Mouse (Mus musculus) cerebellum, adult 9-10 months (tissue): ENCODE data around the gene Ssc5d.
"Not testable (repeated sequence)": the region's sequence is repeated elsewhere in the genome, so short reads cannot be mapped to it uniquely, and the experiment has no call there.

Source experiments
- DNase-seq: peaks from one replicate; pipeline ENCODE4 v3.0.0; 2022

Ssc5d gene

DNA sequence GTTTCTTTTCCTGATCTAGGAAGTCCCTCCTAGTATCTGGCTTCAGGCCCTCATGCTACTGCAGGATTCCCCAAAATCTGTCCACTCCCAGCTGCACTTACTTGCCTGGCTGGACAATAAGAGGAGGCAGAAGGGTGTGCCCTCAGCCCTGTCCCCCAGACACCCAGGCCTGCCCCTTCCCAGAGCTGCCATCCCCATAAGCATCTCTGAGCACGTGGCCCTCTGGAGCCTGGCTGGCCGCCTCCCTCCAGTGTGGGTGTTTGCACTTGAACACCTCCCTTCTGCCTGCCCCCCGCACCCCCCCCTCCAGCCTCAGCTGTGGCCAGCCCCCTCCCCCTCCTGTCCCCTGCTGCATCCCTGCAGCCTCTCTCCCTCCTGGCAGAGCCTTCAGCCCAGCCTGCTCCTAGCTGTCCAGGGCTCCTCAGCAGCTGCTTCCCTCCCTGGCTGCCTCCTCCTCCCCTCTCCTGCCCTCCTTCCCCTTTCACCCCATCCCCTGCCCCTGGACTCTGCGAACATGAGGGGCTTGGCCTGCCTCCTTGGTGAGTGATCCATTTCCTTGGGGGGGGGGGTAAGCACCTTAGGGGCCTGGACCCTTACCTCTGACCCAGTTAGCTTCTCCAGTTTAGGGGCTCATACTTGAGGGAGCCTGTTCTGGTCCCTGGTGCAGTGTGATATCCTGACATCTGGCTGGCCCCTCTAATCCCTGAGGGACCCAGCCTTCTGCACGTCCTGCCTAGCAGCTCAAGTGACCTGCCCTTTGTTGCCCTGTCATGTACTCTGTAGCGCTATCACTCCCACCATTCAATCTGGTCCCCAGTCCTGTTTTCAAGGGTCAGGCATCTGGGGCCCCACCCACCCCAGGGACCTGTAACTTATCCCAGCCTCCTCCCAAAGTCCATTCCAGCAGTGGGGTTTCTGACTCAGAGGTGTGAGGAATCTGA lies at the start of gene Ssc5d:
Gene Ssc5d (plus strand): TSS at position 345 of the 941 bp plus-strand sequence.
- peak; percentile 39 for DNase-seq

DNA sequence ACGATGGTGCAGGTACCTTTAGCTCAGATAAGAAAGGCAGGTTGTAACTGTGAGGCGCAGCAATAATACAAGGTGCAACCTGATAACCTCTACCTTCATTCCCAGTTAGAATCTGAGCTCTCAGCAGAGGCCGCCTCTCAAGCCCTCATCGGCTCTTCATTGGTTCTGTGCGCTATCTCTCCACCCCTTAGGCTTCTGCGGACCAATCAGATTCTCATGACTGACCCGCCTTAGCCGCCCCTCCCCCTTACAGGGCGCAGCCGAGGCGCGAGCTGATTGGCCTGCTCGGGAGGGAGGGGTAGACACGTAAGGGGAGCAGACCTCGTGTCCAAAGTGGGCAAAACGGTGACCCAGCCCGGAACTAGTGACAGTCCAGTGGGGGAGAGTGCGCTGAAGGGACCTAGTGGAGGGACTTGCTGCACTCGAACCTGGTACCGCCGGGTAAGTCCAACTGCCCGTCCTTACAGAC lies 48.8 kb upstream of the Ssc5d start, which contains the start of gene Isoc2a:
Gene Isoc2a (plus strand): TSS at position 401 of the 469 bp plus-strand sequence.
- DNase-seq = peak; percentile 94

DNA sequence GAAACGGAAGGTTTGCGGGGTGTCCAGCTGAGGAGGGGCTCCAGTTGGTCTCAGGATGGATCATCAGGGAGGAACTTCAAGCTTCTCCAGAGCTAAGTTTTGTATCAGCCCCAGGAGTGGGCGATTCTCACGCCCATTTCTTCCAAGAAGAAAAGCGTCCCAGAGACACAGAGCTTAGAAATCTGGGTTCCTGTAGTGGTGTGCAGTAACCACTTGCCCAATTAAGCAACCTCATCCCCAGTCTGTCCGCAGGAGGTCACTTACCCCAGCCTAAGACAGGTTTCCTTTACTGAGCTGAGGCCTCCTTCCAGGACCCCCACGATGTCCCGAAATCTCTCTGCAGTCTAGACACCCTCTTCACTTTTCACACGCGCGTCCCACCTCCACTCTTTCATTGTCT lies 48.4 kb upstream of the Ssc5d start:
- no peak for DNase-seq

DNA sequence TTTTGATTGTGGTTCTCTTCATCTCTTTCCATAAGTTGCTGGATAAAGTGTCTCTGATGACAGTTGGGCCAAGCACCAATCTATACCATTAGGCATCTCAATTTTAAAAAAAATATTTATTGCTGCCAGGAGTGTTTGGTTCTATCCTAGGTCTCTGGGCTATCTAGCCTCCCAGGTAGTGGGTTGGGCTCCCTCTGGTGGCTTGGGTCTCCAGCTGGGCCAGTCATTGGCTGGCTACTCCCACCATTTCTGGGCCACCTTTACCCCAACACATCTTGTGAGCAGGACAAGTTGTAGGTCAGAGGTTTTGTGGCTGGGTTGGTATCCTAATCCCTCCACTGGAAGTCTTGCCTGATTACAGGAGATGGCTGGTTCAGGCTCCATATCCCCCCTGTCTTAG lies 47.4 kb upstream of the Ssc5d start:
- DNase-seq = peak; percentile 33

DNA sequence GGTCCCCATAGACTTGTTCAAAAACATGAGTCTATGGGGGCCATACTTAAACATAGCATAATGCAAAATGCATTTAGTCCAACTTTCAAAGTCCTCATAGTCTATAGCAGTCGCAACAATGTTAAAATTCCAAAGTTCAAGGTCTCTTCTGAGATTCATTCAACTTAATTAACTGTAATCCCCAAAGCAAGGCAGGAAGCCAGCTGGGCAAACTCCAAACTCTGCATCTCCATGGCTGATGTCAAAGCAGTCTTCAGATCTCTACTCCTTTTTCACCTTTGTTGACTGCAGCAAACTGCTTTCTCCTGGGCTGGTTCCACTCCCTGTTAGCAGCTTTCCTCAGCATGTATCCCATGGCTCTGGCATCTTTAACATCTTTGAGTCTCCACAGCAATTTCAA lies 46.5 kb upstream of the Ssc5d start:
- not testable (repeated sequence) for DNase-seq

DNA sequence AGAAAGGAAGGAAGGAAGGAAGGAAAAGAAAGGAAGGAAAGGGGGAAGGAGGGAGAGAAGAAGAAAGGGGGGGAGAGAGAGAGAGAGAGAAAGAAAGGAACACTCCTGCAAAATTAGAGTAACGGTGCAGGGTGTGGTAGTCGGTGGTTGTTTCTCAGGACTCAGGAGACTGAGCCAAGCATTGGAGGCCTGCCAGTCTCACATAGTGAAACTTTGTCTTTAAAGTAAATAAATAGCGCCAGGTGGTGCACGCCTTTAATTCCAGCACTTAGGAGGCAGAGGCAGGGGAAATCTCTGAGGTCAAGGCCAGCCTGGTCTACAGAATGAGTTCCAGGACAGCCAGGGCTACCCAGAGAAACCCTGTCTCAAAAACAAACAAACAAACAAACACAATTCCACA lies 38.9 kb upstream of the Ssc5d start:
- no peak for DNase-seq

DNA sequence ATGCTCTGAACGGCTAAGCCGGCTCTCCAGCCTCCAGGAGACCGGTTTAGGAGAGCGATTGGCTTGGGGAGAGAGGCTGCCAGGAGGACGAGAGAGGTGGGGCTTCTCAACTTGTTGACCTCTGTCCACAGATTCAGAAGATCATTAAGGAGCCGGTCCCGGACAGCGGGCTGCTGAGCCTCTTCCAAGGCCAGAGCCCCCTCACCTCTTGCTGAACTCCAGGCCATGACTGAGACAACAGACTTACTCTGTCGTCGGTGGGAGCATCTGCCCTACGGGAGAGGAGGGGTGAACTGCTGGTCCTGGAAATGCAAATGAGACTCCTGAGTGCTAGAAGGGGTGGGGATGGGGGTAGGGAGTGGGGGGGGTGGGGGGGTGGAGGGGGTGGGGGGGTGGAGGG lies 30.4 kb upstream of the Ssc5d start:
- no peak for DNase-seq

DNA sequence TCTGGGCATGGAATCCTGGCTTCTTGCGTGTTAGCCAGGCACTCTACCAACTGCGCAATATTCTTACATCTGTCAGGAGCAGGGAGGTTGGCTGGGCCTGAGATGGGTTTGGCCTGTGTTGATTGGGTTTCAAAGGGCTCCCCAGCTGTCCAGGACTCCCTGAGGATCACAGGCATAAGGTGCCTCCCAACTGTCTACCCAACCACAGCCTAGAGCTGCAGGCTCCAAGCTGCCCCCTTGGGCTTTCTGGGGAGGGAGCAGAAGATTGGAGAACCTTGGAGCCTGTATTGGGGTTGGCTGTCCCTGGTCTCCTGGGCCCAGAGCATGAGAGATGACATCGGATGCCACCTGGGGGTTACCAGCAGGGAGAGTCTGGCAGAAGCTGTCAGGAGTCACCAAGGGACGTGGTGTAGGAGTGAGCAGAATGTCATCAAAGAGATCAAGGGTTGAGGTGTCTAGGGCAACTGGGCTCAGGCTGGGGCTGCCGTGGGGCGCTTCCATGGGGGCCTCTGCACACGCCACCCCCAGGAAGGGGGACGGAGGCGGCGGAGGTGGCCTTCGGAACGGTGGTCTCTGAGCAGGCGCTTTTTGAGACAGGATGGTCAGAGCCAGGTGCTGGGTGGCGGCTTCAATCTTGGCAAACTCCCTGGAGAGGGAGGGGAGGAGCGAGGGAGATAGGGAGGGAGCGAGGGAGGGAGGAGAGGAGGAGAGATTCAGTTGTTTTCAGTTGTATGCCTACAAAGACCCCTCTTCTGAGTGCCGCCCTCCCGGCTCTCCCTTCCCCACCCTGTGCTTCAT lies 26.5 kb upstream of the Ssc5d start:
- DNase-seq = peak; percentile 42

DNA sequence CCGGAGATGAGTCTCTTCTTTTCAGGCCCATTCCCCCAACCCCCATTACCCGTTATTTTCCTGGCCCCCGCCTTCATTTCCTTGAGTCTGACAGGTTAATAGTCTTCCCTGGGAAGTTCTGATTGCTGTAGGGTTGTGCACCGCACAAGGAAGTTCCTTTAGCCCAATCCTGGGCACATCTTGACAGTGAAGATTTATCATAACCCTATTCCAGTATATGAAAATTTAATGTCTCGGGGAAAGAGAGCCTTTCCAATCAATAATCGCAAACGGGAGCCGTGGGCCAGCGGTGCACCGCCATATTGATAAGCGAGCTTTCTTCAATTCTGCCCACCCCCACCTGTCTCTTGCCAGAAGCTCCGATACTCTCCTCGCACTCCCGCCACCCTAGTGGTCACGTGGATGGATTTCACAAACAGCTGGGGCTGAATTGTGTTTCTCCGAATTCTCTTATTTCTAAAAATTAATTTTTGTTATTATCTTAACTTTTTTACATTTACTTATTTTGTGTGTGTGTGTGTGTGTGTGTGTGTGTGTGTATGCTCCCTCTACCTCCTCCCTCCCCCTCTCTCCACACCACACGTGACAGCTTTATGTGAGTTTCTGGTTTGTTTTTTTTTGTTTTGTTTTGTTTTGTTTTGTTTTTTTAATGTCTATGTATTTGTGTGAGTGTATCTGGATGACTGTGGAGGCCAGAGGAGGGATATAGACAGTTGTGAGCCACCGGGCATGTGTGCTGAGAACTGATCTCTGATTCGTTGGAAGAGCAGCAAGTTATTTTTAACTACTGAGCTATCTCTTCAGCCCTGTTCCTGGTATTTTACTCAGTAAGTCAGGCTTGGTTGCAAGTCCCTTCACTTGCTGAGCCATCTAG lies 25.7 kb upstream of the Ssc5d start:
- DNase-seq = peak; percentile 39

DNA sequence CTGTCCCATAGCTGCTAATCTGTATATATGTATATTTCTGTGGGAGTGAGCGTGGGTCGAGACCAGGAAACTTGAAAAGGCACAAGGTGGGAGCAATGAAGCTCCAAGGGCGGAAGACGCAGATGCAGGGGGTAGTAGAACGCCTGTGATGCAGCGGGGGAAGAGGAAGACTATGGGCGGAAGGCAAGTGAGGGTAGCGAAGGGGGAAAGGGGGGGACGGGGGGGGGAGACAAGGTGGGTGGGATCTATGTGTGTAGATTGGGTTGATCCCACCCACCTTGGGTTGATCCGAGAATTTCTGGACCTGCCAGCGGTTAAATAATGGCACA lies 25.1 kb upstream of the Ssc5d start:
- DNase-seq = no peak

DNA sequence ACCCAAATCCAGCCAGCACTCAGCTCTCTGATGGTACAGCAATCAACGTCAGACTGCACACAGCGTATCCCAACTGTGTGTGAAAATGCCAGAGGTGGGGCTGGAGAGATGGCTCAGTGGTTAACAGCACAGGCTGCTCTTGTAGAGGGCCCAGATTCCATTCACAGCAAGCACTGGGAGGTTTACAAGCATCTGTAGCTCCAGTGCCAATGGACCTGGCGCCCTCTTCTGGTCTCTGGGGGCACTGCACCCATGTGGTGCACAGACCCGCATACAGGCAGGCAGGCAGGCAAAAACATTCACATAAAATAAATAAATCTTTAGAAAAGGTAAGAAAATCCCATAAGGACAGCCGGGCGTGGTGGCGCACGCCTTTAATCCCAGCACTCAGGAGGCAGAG lies 24.4 kb upstream of the Ssc5d start:
- DNase-seq = no peak

DNA sequence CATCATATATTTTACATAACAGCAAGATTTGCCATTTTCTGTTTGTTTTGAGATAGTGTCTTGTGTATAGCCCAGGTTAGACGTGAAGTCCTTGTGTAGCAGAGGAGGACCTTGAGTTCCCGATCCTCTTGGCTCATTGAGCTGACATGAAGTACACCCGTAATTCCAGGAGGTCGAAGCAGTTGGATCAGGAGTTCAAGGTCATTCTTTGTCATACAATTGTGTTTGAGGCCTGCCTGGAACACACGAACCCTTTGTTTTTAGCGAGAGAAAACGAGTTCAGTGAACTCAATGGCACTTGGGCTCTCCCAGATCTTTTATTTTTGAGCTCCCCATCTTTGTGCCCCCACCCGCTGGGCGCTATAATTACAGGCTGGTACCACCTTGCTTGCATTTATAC lies 23.2 kb upstream of the Ssc5d start:
- no peak for DNase-seq

DNA sequence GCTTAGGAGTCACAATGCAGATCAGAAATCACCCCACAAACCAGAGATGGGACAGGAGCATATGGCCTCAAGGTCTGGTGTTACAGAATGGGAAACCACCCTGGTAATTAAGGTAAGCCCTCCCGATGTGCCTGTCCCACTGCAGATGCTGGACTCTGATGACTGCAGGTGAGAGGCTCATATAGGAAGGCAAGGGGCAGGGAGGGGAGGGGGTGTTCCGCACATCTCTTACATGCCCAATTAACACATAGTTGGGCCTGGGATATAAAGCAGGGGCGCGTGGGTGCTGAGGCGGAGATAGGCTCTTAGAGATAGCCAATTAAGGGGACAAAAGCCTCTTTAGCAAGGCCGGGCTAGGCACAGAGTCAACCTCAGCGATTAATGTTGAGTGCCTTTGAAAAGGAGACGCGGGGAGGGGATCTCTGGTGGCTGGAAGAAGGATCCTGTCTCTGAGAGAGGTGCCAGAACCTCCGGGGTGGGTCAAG lies 19.1 kb upstream of the Ssc5d start, which contains the start of gene Gm36210:
Gene Gm36210 (minus strand): TSS at position 51 of the 485 bp plus-strand sequence.
- DNase-seq = no peak

DNA sequence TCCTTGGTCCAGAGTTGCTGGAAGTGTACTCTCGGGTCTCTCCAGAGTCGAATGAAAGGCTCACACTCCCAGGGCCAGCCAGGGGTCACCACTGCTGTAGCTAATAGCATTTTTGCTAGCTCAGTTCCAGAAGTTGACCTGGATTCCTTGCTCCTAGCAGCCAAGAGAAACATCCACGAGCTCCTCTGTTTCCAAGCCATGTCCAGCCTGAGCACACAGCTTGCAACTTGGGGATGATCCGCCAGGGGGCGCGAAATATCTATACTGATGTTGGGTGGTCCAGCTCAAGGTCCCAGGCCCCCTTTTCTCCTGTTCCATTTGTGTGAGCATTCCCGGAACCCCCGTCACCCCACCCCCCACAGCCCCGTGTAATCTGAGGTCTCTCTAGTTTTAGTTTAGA lies 14.0 kb upstream of the Ssc5d start:
- peak; percentile 58 for DNase-seq

DNA sequence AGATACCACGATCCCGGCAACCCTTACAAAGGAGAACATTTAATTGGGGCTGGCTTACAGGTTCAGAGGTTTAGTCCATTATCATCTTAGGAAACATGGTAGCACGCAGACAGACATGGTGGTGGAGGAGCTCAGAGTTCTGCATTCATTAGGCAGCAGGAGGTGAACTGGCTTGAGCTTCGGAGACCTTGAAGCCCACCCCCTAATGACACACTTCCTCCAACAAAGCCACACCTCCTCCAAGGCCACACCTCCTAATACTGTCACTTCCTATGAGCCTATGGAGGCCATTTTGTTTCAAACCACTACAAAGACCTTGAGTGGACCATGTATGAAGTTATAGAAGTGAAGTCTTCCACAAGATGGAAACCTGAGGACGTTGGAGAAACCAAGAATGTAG lies 13.3 kb upstream of the Ssc5d start:
- no peak for DNase-seq

DNA sequence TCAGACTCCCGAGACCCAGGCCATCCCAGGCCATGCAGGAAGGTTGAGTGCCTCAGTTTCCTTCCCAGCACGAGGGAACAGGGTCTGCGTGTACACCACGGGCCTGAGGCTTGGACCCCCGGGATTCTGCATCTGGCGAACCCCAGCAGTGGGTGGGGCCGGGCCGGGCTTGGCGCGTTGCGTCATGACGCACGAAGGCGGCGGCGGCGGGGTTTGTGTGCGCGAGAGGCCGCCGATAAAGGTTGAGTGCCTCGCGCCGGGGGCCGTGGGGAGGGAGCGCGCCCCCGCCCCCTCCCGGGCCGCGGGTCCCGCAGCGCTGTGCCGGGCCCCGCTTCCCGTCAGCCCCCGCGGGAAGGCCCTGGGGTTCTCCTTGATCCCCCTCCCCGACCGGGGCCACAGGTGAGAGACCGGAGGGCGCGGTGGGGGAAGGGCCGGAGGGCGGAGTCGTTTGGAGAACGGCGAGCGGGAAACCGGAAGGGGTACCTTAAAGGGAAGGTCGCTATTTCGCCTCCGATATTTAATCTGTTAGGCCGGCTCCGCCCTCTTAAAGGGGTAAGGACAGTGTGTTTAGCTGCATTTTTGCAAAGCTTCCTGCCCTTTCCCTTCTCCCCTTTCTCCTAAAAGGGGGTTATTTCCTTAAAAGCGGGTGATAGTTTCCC lies 10.4 kb upstream of the Ssc5d start, which contains the start of gene Zfp628:
Gene Zfp628 (plus strand): TSS at position 211 of the 659 bp plus-strand sequence.
- peak; percentile 97 for DNase-seq

DNA sequence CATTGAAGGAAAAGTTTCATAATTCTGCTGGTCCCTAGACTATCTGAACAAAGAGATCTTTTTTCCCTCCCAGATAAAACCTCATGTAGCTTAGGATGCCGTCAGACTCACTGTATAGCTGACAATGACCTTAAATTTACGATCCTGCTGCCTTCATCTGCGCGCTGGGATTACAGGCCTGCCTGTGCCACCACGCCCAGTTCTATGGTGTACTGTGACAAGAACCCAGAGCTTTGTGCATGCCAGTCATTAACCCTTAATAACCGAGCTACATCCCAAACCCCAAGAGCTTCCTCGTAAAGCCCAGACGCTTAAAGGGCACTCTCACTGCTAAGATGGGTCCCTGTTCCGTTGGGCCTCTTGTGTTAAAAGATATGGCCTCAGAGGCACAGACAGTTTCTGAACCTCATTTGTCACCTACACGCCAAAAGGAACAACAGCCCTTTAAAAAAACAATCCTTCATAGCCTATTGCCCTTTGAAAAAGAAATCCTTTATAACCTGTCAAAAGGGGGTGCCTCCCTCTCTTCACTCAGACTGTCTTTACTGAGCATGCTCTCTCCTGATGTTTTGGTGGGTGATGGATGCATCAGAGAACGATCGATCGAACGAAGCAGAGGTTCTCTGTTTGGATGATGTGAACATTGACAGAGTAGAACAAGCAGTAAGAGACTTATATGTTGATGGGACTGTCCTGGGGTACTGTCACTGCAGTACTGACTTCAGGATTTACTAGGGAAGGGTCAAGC lies 9.7 kb upstream of the Ssc5d start:
- DNase-seq = peak; percentile 60

DNA sequence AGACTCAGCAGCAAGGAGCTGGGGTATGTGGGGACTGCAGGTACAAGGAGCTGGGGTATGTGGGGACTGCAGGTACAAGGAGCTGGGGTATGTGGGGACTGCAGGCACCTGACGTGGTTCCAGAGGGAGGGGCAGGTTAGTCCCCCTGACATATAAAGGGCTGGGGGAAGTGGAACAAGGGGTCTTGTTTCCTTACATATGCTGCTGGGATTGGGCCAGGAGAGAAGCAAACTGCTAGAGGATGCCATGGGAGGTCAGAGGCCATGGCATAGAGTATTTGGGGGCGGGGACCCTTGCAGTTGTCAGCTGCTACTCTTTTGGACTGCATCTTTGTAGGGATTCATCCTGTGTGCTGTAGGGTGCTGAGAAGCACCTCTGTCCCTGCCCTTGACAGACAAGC lies 8.1 kb upstream of the Ssc5d start:
- DNase-seq = peak; percentile 54

DNA sequence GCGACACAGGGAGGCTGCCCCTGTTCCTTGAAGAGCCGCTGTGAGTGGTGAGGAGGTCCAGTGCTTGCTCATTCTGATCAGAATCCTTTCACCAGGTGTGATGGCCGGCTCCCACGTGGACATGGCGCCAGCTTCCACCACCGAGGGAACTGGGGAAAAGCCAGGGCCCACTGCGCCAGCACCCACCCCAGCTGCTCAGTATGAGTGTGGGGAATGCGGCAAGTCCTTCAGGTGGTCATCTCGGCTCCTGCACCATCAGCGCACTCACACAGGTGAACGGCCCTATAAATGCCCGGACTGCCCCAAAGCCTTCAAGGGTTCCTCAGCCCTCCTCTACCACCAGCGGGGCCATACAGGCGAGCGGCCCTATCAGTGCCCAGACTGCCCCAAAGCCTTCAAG lies 6.9 kb upstream of the Ssc5d start:
- no peak for DNase-seq

DNA sequence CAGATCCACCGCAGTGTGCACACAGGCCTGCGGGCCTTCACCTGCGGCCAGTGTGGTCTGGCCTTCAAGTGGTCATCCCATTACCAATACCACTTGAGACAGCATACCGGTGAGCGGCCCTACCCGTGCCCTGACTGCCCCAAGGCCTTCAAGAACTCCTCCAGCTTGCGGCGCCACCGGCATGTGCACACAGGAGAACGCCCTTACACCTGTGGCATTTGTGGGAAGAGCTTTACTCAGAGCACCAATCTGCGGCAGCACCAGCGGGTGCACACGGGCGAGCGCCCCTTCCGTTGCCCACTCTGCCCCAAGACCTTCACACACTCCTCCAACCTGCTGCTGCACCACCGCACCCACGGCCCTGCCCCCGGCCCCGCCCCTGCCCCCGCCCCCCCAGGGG lies 6.5 kb upstream of the Ssc5d start:
- no peak for DNase-seq

DNA sequence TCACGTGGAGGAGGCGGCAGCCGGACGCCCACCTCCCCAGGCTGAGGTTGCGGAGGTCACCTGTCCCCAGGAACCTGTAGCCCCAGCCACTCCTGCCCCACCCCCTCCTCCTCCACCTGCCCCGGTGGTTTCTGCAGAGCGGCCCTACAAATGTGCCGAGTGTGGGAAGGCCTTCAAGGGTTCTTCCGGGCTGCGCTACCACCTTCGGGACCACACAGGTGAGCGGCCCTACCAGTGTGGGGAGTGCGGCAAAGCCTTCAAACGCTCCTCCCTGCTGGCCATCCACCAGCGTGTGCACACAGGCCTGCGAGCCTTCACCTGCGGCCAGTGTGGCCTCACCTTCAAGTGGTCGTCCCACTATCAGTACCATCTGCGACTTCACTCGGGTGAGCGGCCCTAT lies 5.6 kb upstream of the Ssc5d start:
- no peak for DNase-seq
